Mouse (Mus musculus): ENCODE measurements around the gene Ccdc148.

GRCm38 (mm10) chr2:58842443-58842842, 318.0 kb downstream of the Ccdc148 start:
- TF ChIP-seq POLR2A (IDR thresholded peaks at IDR 0.05; ENCODE audit: low read depth, low read length) = no peak
- no peak for TF ChIP-seq CTCF (IDR thresholded peaks at IDR 0.05; ENCODE audit: extremely low read depth, insufficient read length, insufficient replicate concordance, low read depth, low read length)

Data from small intestine, adult 2 months (tissue).